Mouse (Mus musculus) thymus, adult 18-20 months (tissue): Measurements from ENCODE around the gene Slc35c2.

Experiments
- DNase-seq, 2 experiments: peaks; one replicate each; pipeline ENCODE4 v3.0.0; 2022; ENCODE audit warnings: mixed read lengths in 2 of 2

Gene Slc35c2

DNA sequence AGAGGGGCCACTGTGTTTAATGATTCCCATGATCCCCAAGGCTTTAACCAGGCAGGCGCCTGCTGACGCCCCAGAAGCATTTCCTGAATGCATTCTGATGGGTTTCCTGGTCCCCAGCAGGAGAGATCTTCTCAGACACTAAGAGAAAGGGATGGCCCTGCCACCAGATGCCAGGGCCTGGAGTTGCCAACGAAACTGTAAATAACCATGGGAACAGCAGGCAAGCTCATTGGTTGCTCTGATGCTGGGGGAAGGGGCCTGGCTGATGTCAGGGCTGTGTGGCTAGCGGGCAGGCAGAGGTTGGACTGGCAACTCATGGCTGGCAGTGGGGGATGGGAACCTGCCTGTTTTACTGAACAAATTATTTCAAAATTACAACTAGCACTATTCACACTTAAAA, 14.1 kb downstream of the Slc35c2 start:
- no peak for DNase-seq

GRCm38 (mm10) chr2:165271326-165271725, 16.3 kb downstream of the Slc35c2 start:
- DNase-seq = no peak

- DNase-seq = no peak
These were observed 16.8 kb downstream of the Slc35c2 start for GRCm38 (mm10) chr2:165270858-165271257.

- no peak for DNase-seq
These were observed 20.9 kb downstream of the Slc35c2 start for GRCm38 (mm10) chr2:165266739-165267138.

DNA sequence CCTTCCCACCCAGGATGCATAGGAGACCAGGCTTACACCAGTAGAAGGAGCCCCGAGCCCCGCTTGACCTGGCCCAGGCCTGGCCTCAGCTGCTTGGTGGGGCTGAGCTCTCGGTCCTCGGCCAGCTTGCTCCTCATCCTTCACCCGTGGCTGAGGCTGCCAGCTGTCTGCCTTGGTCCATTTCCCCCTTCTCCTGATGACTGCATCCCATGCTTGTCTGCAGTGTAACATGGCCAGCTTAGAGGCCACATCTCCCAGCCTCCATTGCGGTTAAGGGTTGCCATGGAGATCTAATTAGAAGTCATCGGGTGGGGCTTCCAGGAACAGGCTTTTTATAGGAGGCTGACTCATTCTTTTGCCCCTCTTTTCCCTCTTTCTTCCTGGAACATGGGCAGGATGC, 23.8 kb downstream of the Slc35c2 start:
- DNase-seq = no peak

DNA sequence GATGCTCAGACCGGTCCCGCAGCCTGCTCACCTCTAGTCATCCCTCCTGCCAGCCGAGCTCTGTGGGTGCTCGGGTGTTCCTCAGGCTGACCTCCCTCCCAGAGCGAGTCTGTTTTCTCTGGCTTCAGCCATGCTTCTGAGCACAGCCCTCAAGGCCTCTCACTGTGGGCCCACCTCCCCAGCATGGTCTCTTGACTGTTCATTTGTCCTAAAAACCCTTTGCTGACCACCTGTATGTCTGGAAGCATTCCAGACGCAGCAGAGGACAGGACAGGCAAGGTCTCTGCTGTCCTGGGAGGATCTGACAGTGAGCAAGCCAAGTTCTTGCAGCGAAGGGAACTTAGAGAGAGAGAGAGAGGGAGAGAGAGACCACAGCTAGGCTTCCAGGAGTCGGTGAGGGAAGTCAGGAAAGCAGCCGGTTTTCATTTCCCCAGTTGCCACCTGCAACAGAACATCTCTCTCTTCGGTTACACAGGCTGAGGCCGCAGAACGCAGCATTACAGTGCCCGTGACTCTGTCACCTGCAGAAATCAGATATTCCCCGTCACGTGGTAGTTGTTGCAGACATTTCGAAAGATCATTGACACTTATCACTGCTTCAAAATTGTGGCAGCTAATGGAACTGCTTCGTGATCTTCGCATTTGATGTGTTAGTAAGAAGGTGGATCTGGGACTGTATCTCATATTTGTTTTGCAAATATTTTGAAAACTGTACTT, 25.2 kb downstream of the Slc35c2 start:
- DNase-seq = no peak

DNA sequence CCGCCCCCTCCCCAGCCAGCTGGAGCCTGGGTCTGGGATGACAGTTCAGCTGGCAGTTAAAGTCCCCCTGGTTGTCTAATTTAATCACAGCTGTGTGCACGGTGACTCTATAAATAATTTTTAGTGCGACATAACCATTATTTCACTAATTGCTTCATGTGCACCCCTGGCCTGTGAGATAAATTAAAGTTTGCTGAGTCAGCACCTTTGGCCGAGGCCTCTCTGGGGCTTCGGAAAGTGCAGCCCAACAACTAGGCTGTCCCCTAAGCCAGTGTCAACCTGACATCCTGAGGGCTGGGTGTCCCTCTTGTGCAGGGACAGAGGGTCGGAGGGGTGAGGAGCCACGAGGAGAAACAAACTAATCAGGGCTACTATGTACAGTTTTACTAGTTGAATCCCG, 27.8 kb downstream of the Slc35c2 start:
- DNase-seq = no peak

DNA sequence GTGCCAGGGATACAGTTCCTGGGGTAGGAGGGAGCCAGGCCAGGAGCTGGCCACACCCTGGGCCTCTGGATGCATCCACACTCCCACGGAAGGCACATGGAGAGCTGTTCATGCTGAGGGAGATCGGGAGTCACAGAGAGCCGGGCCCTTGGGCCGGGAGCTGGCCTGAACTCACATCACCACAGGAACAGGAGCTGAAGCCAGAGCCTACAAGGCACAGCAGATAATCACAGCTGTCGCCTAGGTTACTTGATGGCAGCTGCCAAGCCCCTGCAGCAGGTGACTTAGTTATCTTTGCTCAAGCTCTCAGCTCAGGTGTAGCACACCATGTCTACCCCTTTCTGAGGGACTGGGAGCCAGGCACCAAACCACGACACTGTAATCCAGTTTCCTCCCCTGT, 29.3 kb downstream of the Slc35c2 start:
- DNase-seq = no peak

DNA sequence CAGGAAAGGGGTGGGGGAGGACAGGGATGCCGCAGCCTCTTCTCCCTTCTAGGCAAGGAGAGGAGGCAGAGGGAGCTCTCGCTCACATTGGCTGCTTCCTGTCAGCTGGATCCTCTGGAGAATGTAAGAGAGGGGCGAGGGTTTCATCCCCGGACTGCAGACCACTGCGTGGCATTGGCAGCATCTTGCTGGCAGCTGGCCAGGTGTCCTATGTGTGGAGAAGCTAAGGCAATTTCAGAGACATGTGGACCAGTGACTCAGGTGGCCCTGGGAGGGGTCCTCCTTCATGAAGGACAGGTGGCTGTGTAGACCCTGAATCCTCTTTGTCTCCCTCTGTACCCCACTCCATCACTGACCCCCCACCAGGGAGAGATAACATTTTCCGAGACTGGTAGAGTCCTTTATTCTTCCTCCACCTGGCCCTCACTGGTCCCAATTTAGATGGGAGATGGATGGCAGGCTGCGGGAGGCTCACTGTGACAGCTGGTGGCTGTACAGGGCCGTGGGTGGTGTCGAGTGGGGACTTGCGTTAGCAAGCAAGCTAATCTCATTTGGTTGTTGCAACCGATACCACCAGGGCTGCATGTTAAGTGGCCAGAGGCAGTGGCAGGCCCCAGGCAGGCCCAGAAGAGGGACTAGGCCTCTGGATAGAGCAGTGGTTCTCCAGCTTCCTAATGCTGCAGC, 30.4 kb downstream of the Slc35c2 start:
- DNase-seq = no peak

DNA sequence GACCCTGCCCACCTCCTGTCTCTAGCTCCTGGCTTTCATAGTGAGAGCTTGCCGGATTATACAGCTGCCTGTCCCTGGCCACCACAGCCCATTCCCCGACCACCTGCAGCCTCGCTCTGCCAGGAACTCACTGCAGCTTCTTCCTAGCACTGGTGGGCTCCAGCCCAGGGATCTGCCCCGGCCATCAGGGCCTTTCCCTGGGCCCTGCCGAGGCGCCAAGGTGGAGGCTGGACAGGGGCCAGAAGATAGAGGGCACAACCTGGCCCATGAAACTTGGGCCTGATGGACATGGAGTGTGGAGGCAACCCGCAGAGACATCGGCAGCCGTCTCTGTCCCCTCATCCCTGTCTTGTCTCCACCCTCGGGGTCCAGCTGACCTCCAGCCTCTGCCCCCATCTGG, 31.5 kb downstream of the Slc35c2 start:
- no peak for DNase-seq

- DNase-seq = no peak
These were observed 33.8 kb downstream of the Slc35c2 start for GRCm38 (mm10) chr2:165253867-165254266.

GRCm38 (mm10) chr2:165253269-165253668, 34.4 kb downstream of the Slc35c2 start:
- DNase-seq = no peak

- no peak for DNase-seq
These were observed 34.9 kb downstream of the Slc35c2 start for GRCm38 (mm10) chr2:165252801-165253200.

DNA sequence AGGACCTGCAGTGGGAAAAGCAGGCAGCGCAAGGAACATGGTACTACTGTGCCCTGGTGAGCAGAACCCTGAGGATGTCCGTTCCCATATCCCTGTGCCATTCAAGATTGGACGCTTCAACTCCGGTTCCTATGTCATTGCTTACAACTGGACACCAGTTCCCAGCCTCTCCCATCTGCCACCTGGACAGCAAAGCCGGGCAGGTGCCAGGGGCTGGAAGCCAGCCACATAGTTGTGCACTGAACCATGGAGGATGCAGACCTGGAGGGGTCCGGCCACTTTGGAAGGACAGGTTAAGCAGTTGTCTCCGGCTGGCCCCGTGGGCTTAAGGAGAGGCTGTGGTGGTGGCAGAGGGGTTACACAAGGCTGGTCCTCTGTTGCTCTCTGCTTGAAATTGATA, 35.3 kb downstream of the Slc35c2 start:
- no peak for DNase-seq

DNA sequence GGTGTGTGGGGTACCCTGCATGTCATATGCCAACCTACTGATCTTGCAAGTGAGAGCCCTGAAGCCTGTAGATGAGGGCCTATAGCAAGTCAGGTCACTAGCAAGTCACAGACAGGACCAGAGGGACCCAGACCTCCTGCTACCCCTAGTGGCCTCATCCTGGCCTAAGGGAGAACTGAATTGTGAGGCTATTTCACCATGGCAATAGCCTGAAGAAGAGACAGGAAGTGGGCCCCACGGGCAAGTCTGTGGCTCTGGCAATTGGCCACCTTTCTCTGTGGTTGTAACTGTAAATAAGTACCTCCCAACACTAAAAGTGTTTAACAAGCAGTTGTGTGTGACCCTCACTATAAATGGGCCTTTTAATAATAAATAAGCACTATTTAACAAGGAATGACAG, 36.8 kb downstream of the Slc35c2 start:
- no peak for DNase-seq

- DNase-seq = no peak
These were observed 38.7 kb downstream of the Slc35c2 start for GRCm38 (mm10) chr2:165248967-165249366.

- no peak for DNase-seq
These were observed 41.3 kb downstream of the Slc35c2 start for GRCm38 (mm10) chr2:165246349-165246748.

GRCm38 (mm10) chr2:165243122-165243720, 44.4 kb downstream of the Slc35c2 start:
- DNase-seq = no peak

- no peak for DNase-seq
These were observed 45.1 kb downstream of the Slc35c2 start for GRCm38 (mm10) chr2:165242575-165242974.

- DNase-seq = no peak
These were observed 45.9 kb downstream of the Slc35c2 start for GRCm38 (mm10) chr2:165241786-165242185.

GRCm38 (mm10) chr2:165240371-165240770, 47.3 kb downstream of the Slc35c2 start:
- DNase-seq = no peak

- DNase-seq = no peak
These were observed 48.0 kb downstream of the Slc35c2 start for GRCm38 (mm10) chr2:165239533-165240144.

- DNase-seq = no peak
These were observed 49.1 kb downstream of the Slc35c2 start for GRCm38 (mm10) chr2:165238416-165239145.
